Mouse (Mus musculus) C2C12 (cell line): ENCODE measurements around the gene C2. TPM values are rescaled to one million over a fixed set of nuclear protein-coding genes. Genes with fewer than 3 reads are reported as not detected.

Experiments
- H3K27me3 ChIP-seq: one replicate; pipeline ENCODE4 v1.6.1; 2011; ENCODE audit not compliant: control insufficient read depth, insufficient read depth, insufficient read length
- H3K36me3 ChIP-seq: one replicate; pipeline ENCODE4 v1.6.1; 2011; ENCODE audit not compliant: control insufficient read depth, insufficient read depth
- H3K4me3 ChIP-seq: one replicate; pipeline ENCODE4 v1.5.1; 2011; ENCODE audit warnings: mild to moderate bottlenecking, control low read depth; ENCODE audit not compliant: poor library complexity, insufficient read depth, severe bottlenecking
- H3K79me2 ChIP-seq: one replicate; pipeline ENCODE4 v1.6.1; 2011; ENCODE audit not compliant: control insufficient read depth, insufficient read depth
- H3K79me3 ChIP-seq: one replicate; pipeline ENCODE4 v1.6.1; 2011; ENCODE audit warnings: low read depth, control low read depth
- H3ac ChIP-seq: one replicate; pipeline ENCODE3; 2011; ENCODE audit warnings: low read depth; ENCODE audit not compliant: control insufficient read depth, insufficient read length
- CEBPB ChIP-seq: IDR thresholded peaks from one replicate; pipeline ENCODE4 v1.6.1; 2011; ENCODE audit warnings: low read depth, mild to moderate bottlenecking, control low read depth, moderate library complexity
- CTCF ChIP-seq: IDR thresholded peaks from one replicate; pipeline ENCODE4 v1.5.1; 2011; ENCODE audit not compliant: control insufficient read depth, insufficient read depth, insufficient read length
- FOSL1 ChIP-seq: IDR thresholded peaks from one replicate; pipeline ENCODE4 v1.8.0; 2011; ENCODE audit warnings: mild to moderate bottlenecking, low read length; ENCODE audit not compliant: poor library complexity, insufficient read depth, severe bottlenecking
- MAX ChIP-seq: IDR thresholded peaks from one replicate; pipeline ENCODE4 v1.6.1; 2011; ENCODE audit warnings: mild to moderate bottlenecking, control low read depth
- MYOD1 ChIP-seq: IDR thresholded peaks from one replicate; pipeline ENCODE4 v1.6.1; 2011; ENCODE audit warnings: low read depth; ENCODE audit not compliant: control insufficient read depth, insufficient read length
- MYOG ChIP-seq: IDR thresholded peaks from one replicate; pipeline ENCODE4 v1.6.1; 2011; ENCODE audit not compliant: control insufficient read depth, insufficient read length; ENCODE audit errors: extremely low read depth
- USF1 ChIP-seq: IDR thresholded peaks from one replicate; pipeline ENCODE4 v1.6.1; 2011; ENCODE audit warnings: low read depth, mild to moderate bottlenecking, control low read depth, moderate library complexity
- polyA plus RNA-seq: library from polyadenylated mRNA; unstranded; fragments of >200 nt; fragmentation: generic; extraction: Trizol; gene quantifications from one replicate; pipeline ENCODE4 v1.2.1, GENCODE M21; 2012; ENCODE audit warnings: missing spikeins

C2 gene
- polyA plus RNA-seq, 1 experiment = 0.32 TPM

GRCm38 (mm10) chr17:34931061-34931734 lies 33.1 kb upstream of the C2 start, which contains the start of gene Neu1:
Gene Neu1 (plus strand): TSS chr17:34931253.
- TF ChIP-seq FOSL1 = no peak
- TF ChIP-seq CTCF = peak; percentile 25
- peak; percentile 92 for TF ChIP-seq USF1
- TF ChIP-seq MYOD1 = no peak
- TF ChIP-seq CEBPB = no peak
- no peak for TF ChIP-seq MYOG
- Histone ChIP-seq H3K27me3 (no peaks in the 10 kb centered on the region), H3K79me3 (no peaks in the 10 kb centered on the region), H3K36me3 (no peaks in the 10 kb centered on the region), H3K79me2 (no peaks in the 10 kb centered on the region), H3K4me3 (peak within 1 kb of the TSS; percentile 55), H3ac (peak within 1 kb of the TSS; percentile 64)

GRCm38 (mm10) chr17:34928841-34929240 lies 30.8 kb upstream of the C2 start:
- Histone ChIP-seq H3K4me3 (no peak overlapping the region), H3K36me3 (no peaks in the 10 kb centered on the region), H3K79me3 (no peaks in the 10 kb centered on the region), H3ac (no peak overlapping the region), H3K27me3 (no peaks in the 10 kb centered on the region), H3K79me2 (no peaks in the 10 kb centered on the region)
- TF ChIP-seq CEBPB (no peak), USF1 (no peak), FOSL1 (no peak), MYOG (no peak), MYOD1 (no peak), MAX (no peak), CTCF (no peak)

GRCm38 (mm10) chr17:34927306-34928019 lies 29.4 kb upstream of the C2 start:
- H3K4me3 ChIP-seq = no peak overlapping the region

GRCm38 (mm10) chr17:34924258-34924657 lies 26.2 kb upstream of the C2 start:
- TF ChIP-seq CTCF (no peak), MYOD1 (no peak), MYOG (no peak), CEBPB (no peak), FOSL1 (no peak), USF1 (no peak), MAX (no peak)
- H3ac ChIP-seq = no peak overlapping the region
- H3K79me2 ChIP-seq = no peaks in the 10 kb centered on the region
- H3K36me3 ChIP-seq = no peaks in the 10 kb centered on the region
- no peaks in the 10 kb centered on the region for H3K79me3 ChIP-seq
- no peaks in the 10 kb centered on the region for H3K27me3 ChIP-seq
- H3K4me3 ChIP-seq = no peak overlapping the region

More at GRCm38 (mm10) chr17:34927306-34928019, 29.4 kb upstream of the C2 start:
- Histone ChIP-seq H3K79me2 (no peaks in the 10 kb centered on the region), H3K79me3 (no peaks in the 10 kb centered on the region), H3ac (no peak overlapping the region), H3K27me3 (no peaks in the 10 kb centered on the region), H3K36me3 (no peaks in the 10 kb centered on the region)
- no peak for TF ChIP-seq FOSL1
- TF ChIP-seq USF1 = no peak
- TF ChIP-seq CEBPB = no peak
- no peak for TF ChIP-seq MYOG
- TF ChIP-seq CTCF = no peak
- TF ChIP-seq MAX = no peak
- TF ChIP-seq MYOD1 = no peak

- Histone ChIP-seq H3K4me3 (no peak overlapping the region), H3K36me3 (no peaks in the 10 kb centered on the region), H3ac (no peak overlapping the region), H3K27me3 (no peaks in the 10 kb centered on the region), H3K79me2 (no peaks in the 10 kb centered on the region), H3K79me3 (no peaks in the 10 kb centered on the region)
- TF ChIP-seq CEBPB = no peak
- no peak for TF ChIP-seq FOSL1
- TF ChIP-seq CTCF = no peak
- no peak for TF ChIP-seq MYOD1
- TF ChIP-seq USF1 = no peak
- TF ChIP-seq MAX = no peak
- TF ChIP-seq MYOG = no peak
Observed at GRCm38 (mm10) chr17:34922939-34923338, 24.9 kb upstream of the C2 start.
